Mouse (Mus musculus) G1E (cell line): Measurements from ENCODE around the gene Dpm2.

Experiments
- CTCF ChIP-seq: IDR thresholded peaks from 2 replicates; pipeline ENCODE4 v1.5.1; 2012; ENCODE audit warnings: low read depth, low read length, inconsistent platforms, mixed read lengths
- GATA2 ChIP-seq: IDR thresholded peaks from 2 replicates; pipeline ENCODE4 v1.6.1; 2012; ENCODE audit warnings: low read depth, low read length, inconsistent platforms, borderline replicate concordance

DNA sequence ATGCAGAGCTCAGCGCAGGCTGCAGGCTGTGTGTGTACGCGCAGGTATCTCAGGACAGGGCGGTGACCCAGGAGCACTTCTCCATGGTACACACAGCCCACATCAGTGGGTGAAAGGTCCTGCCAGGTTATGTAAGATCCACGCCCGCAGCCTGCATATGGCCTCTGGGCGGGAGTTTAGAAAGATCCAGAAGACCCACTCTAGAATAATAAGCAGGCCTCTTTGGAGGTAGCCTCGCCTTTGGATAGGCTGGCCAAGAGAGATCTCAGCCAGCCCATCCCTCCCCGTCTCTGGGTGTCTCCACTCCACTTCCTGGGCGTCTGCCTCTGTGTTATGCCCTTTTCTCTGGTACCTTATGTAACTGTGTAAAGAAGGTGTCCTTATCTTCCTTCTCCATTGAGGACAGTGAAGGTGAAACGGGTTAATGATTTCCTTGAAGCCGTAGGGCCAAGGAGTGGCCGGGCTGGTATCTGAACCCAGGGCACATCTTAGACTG is 46.1 kb upstream of the Dpm2 start:
- TF ChIP-seq CTCF (no peak), GATA2 (no peak)
